Mouse (Mus musculus) bone marrow macrophage, adult 2 months (primary cell): ENCODE data around the gene Rad9b.

Experiments used
- CTCF ChIP-seq: IDR thresholded peaks from 2 replicates; pipeline ENCODE4 v1.5.1; 2012; ENCODE audit warnings: low read depth, mild to moderate bottlenecking, low read length, moderate library complexity
- POLR2A ChIP-seq: IDR thresholded peaks from 2 replicates; pipeline ENCODE4 v1.6.1; 2012; ENCODE audit warnings: mild to moderate bottlenecking, low read depth, low read length, borderline replicate concordance

DNA sequence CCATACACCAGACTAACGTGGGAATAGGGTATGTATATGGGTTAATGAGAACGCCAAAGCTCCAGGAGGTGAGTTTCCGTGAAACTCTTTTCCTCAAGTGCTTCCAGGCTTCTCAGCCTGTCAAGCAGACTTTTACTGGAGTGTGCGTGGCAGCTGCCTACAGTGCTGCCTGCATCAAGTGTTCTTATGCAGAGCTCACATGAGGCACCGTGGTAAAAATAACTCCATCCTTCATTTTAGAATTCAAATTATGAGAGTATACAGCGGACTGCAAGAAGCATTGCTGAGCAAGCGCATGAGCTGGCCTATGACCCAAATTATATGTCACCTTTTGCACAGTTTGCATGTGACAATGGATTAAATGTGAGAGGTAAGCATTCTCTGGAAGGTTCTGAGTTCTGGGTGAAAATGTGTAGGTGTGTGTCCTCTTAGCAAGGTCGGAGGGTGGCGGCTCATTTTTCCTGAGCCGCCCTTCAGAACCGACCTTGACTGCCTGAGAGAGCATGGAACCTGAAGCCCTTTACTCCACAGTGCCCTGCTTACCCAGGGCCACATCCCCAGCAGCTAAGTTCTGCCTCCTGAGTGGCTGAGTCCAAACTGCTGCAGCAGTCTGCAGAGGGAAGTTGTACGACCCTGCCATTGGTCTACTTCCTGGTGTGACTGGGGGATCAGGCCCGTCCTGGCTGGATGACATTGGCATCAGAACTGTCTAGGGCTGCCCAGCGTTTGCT lies 34.4 kb downstream of the Rad9b start:
- no peak for TF ChIP-seq CTCF
- TF ChIP-seq POLR2A = no peak
